Mouse (Mus musculus): ENCODE data around the gene Cacna1d. TPM values are rescaled to one million over a fixed set of nuclear protein-coding genes. Genes with fewer than 3 reads are reported as not detected.

Gene Cacna1d
- total and polyA plus RNA-seq, 3 experiments = not detected

- Histone ChIP-seq H3K27me3 (ENCODE audit: control insufficient read depth in 1 of 2, insufficient read depth in 2 of 2, low read length in 2 of 2) (no peaks in the 10 kb centered on the region; a peak in 1 of 4 replicates), H3K27ac (ENCODE audit: control insufficient read depth, low read depth, low read length) (no peak overlapping the region), H3K36me3 (ENCODE audit: control insufficient read depth in 1 of 2, insufficient read depth in 2 of 2, low read length in 2 of 2) (no peaks in the 10 kb centered on the region), H3K9me3 (replicated peaks; ENCODE audit: insufficient read depth, low read length) (no peaks in the 10 kb centered on the region), H3K79me2 (ENCODE audit: control insufficient read depth, insufficient read depth, low read length, poor library complexity) (no peaks in the 10 kb centered on the region), H3K4me1 (ENCODE audit: control insufficient read depth in 1 of 2, insufficient read depth in 2 of 2, low read length in 2 of 2) (no peaks in the 10 kb centered on the region), H3K9ac (ENCODE audit: control insufficient read depth, low read depth, low read length, poor library complexity, severe bottlenecking) (no peak overlapping the region), H3K4me3 (ENCODE audit: control insufficient read depth in 1 of 2, insufficient read depth in 1 of 2, low read depth in 2 of 2, low read length in 2 of 2) (no peak overlapping the region)
- no peak for TF ChIP-seq GABPA (IDR thresholded peaks at IDR 0.05; ENCODE audit: low read depth, low read length)
- TF ChIP-seq ZKSCAN1 (IDR thresholded peaks at IDR 0.05; ENCODE audit: low read depth, low read length) = no peak
- no peak for TF ChIP-seq RAD21 (IDR thresholded peaks at IDR 0.05; ENCODE audit: low read depth, low read length)
- no peak for TF ChIP-seq MAZ (IDR thresholded peaks at IDR 0.05; ENCODE audit: low read depth, low read length)
- TF ChIP-seq CTCF (IDR thresholded peaks at IDR 0.05 in 2 of 3, conservative IDR thresholded peaks at IDR 0.05 in 1 of 3; ENCODE audit: control insufficient read depth in 1 of 3, insufficient read depth in 1 of 3, low read depth in 2 of 3, low read length in 3 of 3, poor library complexity in 1 of 3, severe bottlenecking in 1 of 3) = no peak
- no peak for TF ChIP-seq NRF1 (IDR thresholded peaks at IDR 0.05; ENCODE audit: insufficient read depth, low read depth, low read length, poor library complexity, severe bottlenecking)
- no peak for TF ChIP-seq TBP (IDR thresholded peaks at IDR 0.05; ENCODE audit: low read depth, low read length)
- TF ChIP-seq CHD2 (IDR thresholded peaks at IDR 0.05; ENCODE audit: low read length) = no peak
- TF ChIP-seq JUND (IDR thresholded peaks at IDR 0.05; ENCODE audit: low read depth, low read length) = no peak
- TF ChIP-seq POLR2A (IDR thresholded peaks at IDR 0.05; ENCODE audit: control insufficient read depth in 1 of 2, insufficient read depth in 1 of 2, low read depth in 1 of 2, low read length in 2 of 2, poor library complexity in 1 of 2) = no peak
- TF ChIP-seq SMC3 (IDR thresholded peaks at IDR 0.05; ENCODE audit: low read depth, low read length) = no peak
- TF ChIP-seq MXI1 (IDR thresholded peaks at IDR 0.05; ENCODE audit: low read depth, low read length) = no peak
- no peak for DNase-seq (ENCODE audit: low read depth, low spot score)
Observed at GRCm38 (mm10) chr14:30238807-30239206, 252.4 kb downstream of the Cacna1d start.

- no peaks in the 10 kb centered on the region for H3K4me1 ChIP-seq (ENCODE audit: control insufficient read depth in 1 of 2, insufficient read depth in 2 of 2, low read length in 2 of 2)
- no peaks in the 10 kb centered on the region for H3K9me3 ChIP-seq (replicated peaks; ENCODE audit: insufficient read depth, low read length)
- H3K27ac ChIP-seq (ENCODE audit: control insufficient read depth, low read depth, low read length) = no peak overlapping the region
- H3K36me3 ChIP-seq (ENCODE audit: control insufficient read depth in 1 of 2, insufficient read depth in 2 of 2, low read length in 2 of 2) = no peaks in the 10 kb centered on the region
- no peak for DNase-seq (ENCODE audit: low read depth, low spot score)
- H3K9ac ChIP-seq (ENCODE audit: control insufficient read depth, low read depth, low read length, poor library complexity, severe bottlenecking) = no peak overlapping the region
- no peaks in the 10 kb centered on the region for H3K27me3 ChIP-seq (ENCODE audit: control insufficient read depth in 1 of 2, insufficient read depth in 2 of 2, low read length in 2 of 2)
- no peaks in the 10 kb centered on the region for H3K79me2 ChIP-seq (ENCODE audit: control insufficient read depth, insufficient read depth, low read length, poor library complexity)
- TF ChIP-seq ZMIZ1 (IDR thresholded peaks at IDR 0.05; ENCODE audit: low read depth, low read length) = no peak
- H3K4me3 ChIP-seq (ENCODE audit: control insufficient read depth in 1 of 2, insufficient read depth in 1 of 2, low read depth in 2 of 2, low read length in 2 of 2) = no peak overlapping the region
Observed at GRCm38 (mm10) chr14:30225161-30225560, 266.1 kb downstream of the Cacna1d start.

GRCm38 (mm10) chr14:30222101-30222500 lies 269.2 kb downstream of the Cacna1d start:
- no peak overlapping the region for H3K9ac ChIP-seq (ENCODE audit: control insufficient read depth, low read depth, low read length, poor library complexity, severe bottlenecking)
- H3K9me3 ChIP-seq (replicated peaks; ENCODE audit: insufficient read depth, low read length) = no peaks in the 10 kb centered on the region
- H3K36me3 ChIP-seq (ENCODE audit: control insufficient read depth in 1 of 2, insufficient read depth in 2 of 2, low read length in 2 of 2) = no peaks in the 10 kb centered on the region
- H3K4me1 ChIP-seq (ENCODE audit: control insufficient read depth in 1 of 2, insufficient read depth in 2 of 2, low read length in 2 of 2) = no peaks in the 10 kb centered on the region
- no peaks in the 10 kb centered on the region for H3K79me2 ChIP-seq (ENCODE audit: control insufficient read depth, insufficient read depth, low read length, poor library complexity)
- no peaks in the 10 kb centered on the region; a peak in 1 of 4 replicates for H3K27me3 ChIP-seq (ENCODE audit: control insufficient read depth in 1 of 2, insufficient read depth in 2 of 2, low read length in 2 of 2)
- no peak overlapping the region for H3K27ac ChIP-seq (ENCODE audit: control insufficient read depth, low read depth, low read length)
- no peak for DNase-seq (ENCODE audit: low read depth, low spot score)
- TF ChIP-seq MYC (IDR thresholded peaks at IDR 0.05; ENCODE audit: low read depth, low read length) (no peak), MAZ (IDR thresholded peaks at IDR 0.05; ENCODE audit: low read depth, low read length) (no peak), CHD2 (IDR thresholded peaks at IDR 0.05; ENCODE audit: low read length) (no peak), SIN3A (IDR thresholded peaks at IDR 0.05; ENCODE audit: low read length) (no peak), POLR2AphosphoS5 (IDR thresholded peaks at IDR 0.05; ENCODE audit: borderline replicate concordance, low read depth, low read length) (no peak), RAD21 (IDR thresholded peaks at IDR 0.05; ENCODE audit: low read depth, low read length) (no peak), MAX (IDR thresholded peaks at IDR 0.05; ENCODE audit: low read length) (no peak), ETS1 (IDR thresholded peaks at IDR 0.05; ENCODE audit: low read depth, low read length) (no peak), USF1 (IDR thresholded peaks at IDR 0.05; ENCODE audit: low read depth, low read length) (no peak), POLR2A (IDR thresholded peaks at IDR 0.05; ENCODE audit: control insufficient read depth in 1 of 2, insufficient read depth in 1 of 2, low read depth in 1 of 2, low read length in 2 of 2, poor library complexity in 1 of 2) (no peak), UBTF (IDR thresholded peaks at IDR 0.05; ENCODE audit: borderline replicate concordance, insufficient read depth, low read depth, low read length) (no peak), ZC3H11A (IDR thresholded peaks at IDR 0.05; ENCODE audit: low read depth, low read length) (no peak), CHD1 (IDR thresholded peaks at IDR 0.05; ENCODE audit: low read depth, low read length) (no peak)
- H3K4me3 ChIP-seq (ENCODE audit: control insufficient read depth in 1 of 2, insufficient read depth in 1 of 2, low read depth in 2 of 2, low read length in 2 of 2) = no peak overlapping the region

Data from MEL (cell line).